Mouse (Mus musculus): ENCODE measurements around the gene Pdk2.

- TF ChIP-seq CTCF (IDR thresholded peaks at IDR 0.05; ENCODE audit: low read depth, low read length) (no peak), TAL1 (conservative IDR thresholded peaks at IDR 0.05; ENCODE audit: low read depth, low read length) (no peak)
These were observed 62.8 kb downstream of the Pdk2 start for GRCm38 (mm10) chr11:94978178-94978915.
